Mouse (Mus musculus): ENCODE results near the gene Slc7a1. TPM values are rescaled to one million over a fixed set of nuclear protein-coding genes. Genes with fewer than 3 reads are reported as not detected.
A peak's percentile ranks its signal among the peaks of the same experiment; 100 is the strongest.
"Not testable (repeated sequence)": the region's sequence is repeated elsewhere in the genome, so short reads cannot be mapped to it uniquely, and the experiment has no call there.

The Slc7a1 gene
- polyA plus RNA-seq, 1 experiment from 2014 or later: 18.4 TPM

- Histone ChIP-seq H3K4me1 (no peaks in the 10 kb centered on the region; the same call in 1 of the 2 replicates), H3K4me3 (replicated peaks) (no peak overlapping the region), H3K36me3 (replicated peaks) (peaks cover 36% of the 10 kb centered on the region), H3K27ac (no peak overlapping the region), H3K9me3 (no peaks in the 10 kb centered on the region), H3K9ac (no peak overlapping the region), H3K27me3 (no peaks in the 10 kb centered on the region), H3K4me2 (no peak overlapping the region)
- ATAC-seq (ENCODE audit: low FRiP score): peak; percentile 84
- 39% methylated on average over 8 of the region's 8 CpGs for WGBS
Observed at GRCm38 (mm10) chr5:148332622-148332974, 67.1 kb downstream of the Slc7a1 start.

GRCm38 (mm10) chr5:148331926-148332621 is 67.6 kb downstream of the Slc7a1 start:
- ATAC-seq (ENCODE audit: low FRiP score): no peak; the same call in 1 of the 2 replicates

GRCm38 (mm10) chr5:148331229-148331776 is 68.4 kb downstream of the Slc7a1 start:
- Histone ChIP-seq H3K9me3 (no peaks in the 10 kb centered on the region), H3K27ac (no peak overlapping the region), H3K4me1 (no peaks in the 10 kb centered on the region; the same call in 1 of the 2 replicates), H3K27me3 (no peaks in the 10 kb centered on the region), H3K36me3 (replicated peaks) (peaks cover 34% of the 10 kb centered on the region), H3K4me2 (no peak overlapping the region), H3K9ac (no peak overlapping the region), H3K4me3 (replicated peaks) (no peak overlapping the region)
- no peak for ATAC-seq (ENCODE audit: low FRiP score)
- 86% methylated on average over 11 of the region's 11 CpGs for WGBS

More at GRCm38 (mm10) chr5:148331926-148332621, 67.6 kb downstream of the Slc7a1 start:
- Histone ChIP-seq H3K4me3 (replicated peaks) (no peak overlapping the region), H3K9me3 (no peaks in the 10 kb centered on the region), H3K4me2 (no peak overlapping the region), H3K9ac (no peak overlapping the region; the same call in 1 of the 2 replicates), H3K36me3 (replicated peaks) (peaks cover 36% of the 10 kb centered on the region), H3K27me3 (no peaks in the 10 kb centered on the region), H3K4me1 (no peaks in the 10 kb centered on the region; the same call in 1 of the 2 replicates), H3K27ac (no peak overlapping the region)
- 88% methylated on average over 18 of the region's 18 CpGs for WGBS

GRCm38 (mm10) chr5:148328982-148329381 is 70.7 kb downstream of the Slc7a1 start:
- H3K4me2 ChIP-seq: no peak overlapping the region
- H3K4me1 ChIP-seq: no peaks in the 10 kb centered on the region; the same call in 1 of the 2 replicates
- no peaks in the 10 kb centered on the region for H3K27me3 ChIP-seq
- H3K36me3 ChIP-seq (replicated peaks): peaks cover 21% of the 10 kb centered on the region
- no peak overlapping the region for H3K4me3 ChIP-seq (replicated peaks)
- no peak overlapping the region for H3K27ac ChIP-seq
- ATAC-seq (ENCODE audit: low FRiP score): no peak
- no peaks in the 10 kb centered on the region for H3K9me3 ChIP-seq
- WGBS: 83% methylated on average over 3 of the region's 3 CpGs
- H3K9ac ChIP-seq: no peak overlapping the region

DNA sequence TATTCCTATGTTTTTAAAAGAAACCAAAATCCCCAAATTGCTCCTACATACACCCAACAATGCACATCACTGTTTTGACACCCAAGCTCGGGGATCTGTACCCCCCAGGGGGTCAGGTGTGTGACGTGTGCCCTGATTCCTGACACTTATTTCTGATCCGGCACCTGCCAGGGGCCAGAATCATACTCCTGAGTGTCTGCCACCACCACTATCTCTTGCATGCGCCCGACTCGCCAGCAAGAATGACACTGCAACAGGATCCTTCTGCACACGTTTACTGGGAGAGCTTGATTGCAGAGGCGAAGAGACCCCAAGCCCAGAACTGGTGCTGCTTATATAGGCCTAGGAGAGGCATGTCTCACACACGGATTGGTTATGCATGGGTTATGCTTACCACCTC is 73.4 kb downstream of the Slc7a1 start:
- H3K27ac ChIP-seq; H3K9me3 ChIP-seq; H3K36me3 ChIP-seq (replicated peaks); H3K9ac ChIP-seq; H3K4me2 ChIP-seq; ATAC-seq (ENCODE audit: low FRiP score); H3K4me1 ChIP-seq; H3K27me3 ChIP-seq; H3K4me3 ChIP-seq (replicated peaks): not testable (repeated sequence)
- 93% methylated on average over 9 of the region's 9 CpGs for WGBS

DNA sequence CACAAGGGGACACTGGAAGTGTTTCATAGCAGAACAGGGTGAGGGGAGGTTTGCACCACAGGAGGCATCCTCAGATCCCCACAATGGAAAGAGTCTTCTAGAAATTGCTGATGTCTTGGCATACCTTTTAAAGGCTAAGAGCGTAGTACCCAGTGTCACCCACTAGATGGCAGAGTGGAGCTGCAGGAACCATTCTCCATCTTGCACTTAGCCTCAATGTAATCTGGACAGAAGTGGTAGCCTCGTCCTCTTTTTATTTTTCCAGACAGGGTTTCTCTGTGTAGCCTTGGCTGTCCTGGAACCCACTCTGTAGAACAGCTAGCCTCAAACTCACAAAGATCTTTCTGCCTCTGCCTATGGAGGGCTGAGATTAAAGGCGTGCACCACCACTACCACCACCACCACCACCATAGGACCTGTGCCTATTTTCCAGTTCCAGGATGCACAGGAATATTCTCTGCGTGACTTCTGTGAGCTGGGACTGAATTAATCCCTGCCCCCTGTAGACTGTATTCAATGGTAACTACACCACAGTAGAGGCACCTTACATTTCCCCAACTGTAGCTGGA is 74.3 kb downstream of the Slc7a1 start:
- 46% methylated on average over 4 of the region's 4 CpGs for WGBS
- Histone ChIP-seq H3K4me1 (no peaks in the 10 kb centered on the region), H3K9ac (no peak overlapping the region), H3K9me3 (no peaks in the 10 kb centered on the region), H3K27ac (no peak overlapping the region), H3K4me3 (replicated peaks) (no peak overlapping the region), H3K36me3 (replicated peaks) (no peaks in the 10 kb centered on the region), H3K4me2 (no peak overlapping the region), H3K27me3 (no peaks in the 10 kb centered on the region)
- ATAC-seq (ENCODE audit: low FRiP score): peak; percentile 36; the same call in 1 of the 2 replicates

GRCm38 (mm10) chr5:148314931-148315330 is 84.8 kb downstream of the Slc7a1 start:
- WGBS: 92% methylated on average over 5 of the region's 5 CpGs
- H3K9ac ChIP-seq: no peak overlapping the region
- H3K36me3 ChIP-seq (replicated peaks): no peaks in the 10 kb centered on the region
- H3K4me1 ChIP-seq: no peaks in the 10 kb centered on the region
- no peak for ATAC-seq (ENCODE audit: low FRiP score)
- no peak overlapping the region for H3K27ac ChIP-seq
- no peak overlapping the region for H3K4me2 ChIP-seq
- no peaks in the 10 kb centered on the region for H3K9me3 ChIP-seq
- H3K4me3 ChIP-seq (replicated peaks): no peak overlapping the region
- H3K27me3 ChIP-seq: no peaks in the 10 kb centered on the region

DNA sequence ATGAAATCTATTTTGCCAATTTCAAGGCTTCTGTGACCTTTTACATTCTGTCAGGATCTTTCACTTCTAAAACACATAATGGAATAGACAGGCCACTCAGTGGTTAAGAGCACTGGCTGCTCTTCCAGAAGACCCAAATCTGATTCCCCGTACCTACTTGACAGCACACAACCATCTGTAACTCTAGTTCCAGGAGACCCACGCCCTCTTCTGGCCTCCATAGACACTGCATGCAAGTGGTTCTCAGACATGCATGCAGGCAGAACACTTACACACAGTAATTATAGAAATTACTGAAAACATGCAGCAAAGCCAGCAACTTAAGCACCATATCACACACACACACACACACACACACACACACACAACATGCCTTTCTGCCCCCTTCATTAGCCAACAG is 87.3 kb downstream of the Slc7a1 start:
- Histone ChIP-seq H3K9me3 (no peaks in the 10 kb centered on the region), H3K36me3 (replicated peaks) (no peaks in the 10 kb centered on the region), H3K27ac (no peak overlapping the region), H3K4me1 (no peaks in the 10 kb centered on the region), H3K9ac (no peak overlapping the region), H3K27me3 (no peaks in the 10 kb centered on the region), H3K4me3 (replicated peaks) (no peak overlapping the region), H3K4me2 (no peak overlapping the region)
- ATAC-seq (ENCODE audit: low FRiP score): no peak
- WGBS: 69% methylated on average over 2 of the region's 2 CpGs

GRCm38 (mm10) chr5:148310790-148311189 is 88.9 kb downstream of the Slc7a1 start:
- no peak overlapping the region for H3K4me2 ChIP-seq
- H3K27ac ChIP-seq: no peak overlapping the region
- no peaks in the 10 kb centered on the region for H3K27me3 ChIP-seq
- H3K9ac ChIP-seq: no peak overlapping the region
- WGBS: 80% methylated on average over 10 of the region's 10 CpGs
- ATAC-seq (ENCODE audit: low FRiP score): no peak
- no peaks in the 10 kb centered on the region for H3K4me1 ChIP-seq
- H3K9me3 ChIP-seq: no peaks in the 10 kb centered on the region
- H3K36me3 ChIP-seq (replicated peaks): no peaks in the 10 kb centered on the region
- H3K4me3 ChIP-seq (replicated peaks): no peak overlapping the region

DNA sequence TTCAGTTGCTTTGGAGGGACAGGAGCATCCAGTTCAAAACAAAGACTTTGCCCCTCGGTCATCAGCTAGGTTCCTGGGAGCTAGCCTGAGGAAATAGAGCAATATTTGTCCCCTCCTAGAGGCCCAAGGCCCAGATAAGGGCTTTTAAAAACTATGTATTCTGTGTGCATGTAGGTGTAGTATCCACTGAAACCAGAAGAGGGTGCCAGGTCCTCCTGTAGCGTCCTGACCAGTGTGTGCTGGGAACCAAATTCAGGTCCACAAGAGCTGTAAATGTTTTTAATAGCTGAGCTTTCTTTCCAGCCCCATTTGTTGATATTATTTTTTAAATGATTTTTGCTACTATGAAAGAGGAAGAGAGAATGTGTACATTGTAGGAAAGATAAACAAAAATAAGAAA is 95.6 kb downstream of the Slc7a1 start:
- H3K36me3 ChIP-seq (replicated peaks): no peaks in the 10 kb centered on the region
- no peak overlapping the region for H3K27ac ChIP-seq
- H3K27me3 ChIP-seq: no peaks in the 10 kb centered on the region
- no peak overlapping the region for H3K4me2 ChIP-seq
- no peak for ATAC-seq (ENCODE audit: low FRiP score)
- no peaks in the 10 kb centered on the region for H3K9me3 ChIP-seq
- 88% methylated on average over 2 of the region's 2 CpGs for WGBS
- no peak overlapping the region for H3K9ac ChIP-seq
- H3K4me3 ChIP-seq (replicated peaks): no peak overlapping the region
- no peaks in the 10 kb centered on the region for H3K4me1 ChIP-seq

- H3K9ac ChIP-seq: no peak overlapping the region
- no peaks in the 10 kb centered on the region for H3K9me3 ChIP-seq
- 80% methylated on average over 11 of the region's 11 CpGs for WGBS
- H3K4me3 ChIP-seq (replicated peaks): no peak overlapping the region
- H3K4me2 ChIP-seq: no peak overlapping the region
- H3K27ac ChIP-seq: no peak overlapping the region
- no peaks in the 10 kb centered on the region for H3K27me3 ChIP-seq
- H3K36me3 ChIP-seq (replicated peaks): no peaks in the 10 kb centered on the region
- no peak for ATAC-seq (ENCODE audit: low FRiP score)
- no peaks in the 10 kb centered on the region for H3K4me1 ChIP-seq
Observed at GRCm38 (mm10) chr5:148302968-148303367, 96.7 kb downstream of the Slc7a1 start.

DNA sequence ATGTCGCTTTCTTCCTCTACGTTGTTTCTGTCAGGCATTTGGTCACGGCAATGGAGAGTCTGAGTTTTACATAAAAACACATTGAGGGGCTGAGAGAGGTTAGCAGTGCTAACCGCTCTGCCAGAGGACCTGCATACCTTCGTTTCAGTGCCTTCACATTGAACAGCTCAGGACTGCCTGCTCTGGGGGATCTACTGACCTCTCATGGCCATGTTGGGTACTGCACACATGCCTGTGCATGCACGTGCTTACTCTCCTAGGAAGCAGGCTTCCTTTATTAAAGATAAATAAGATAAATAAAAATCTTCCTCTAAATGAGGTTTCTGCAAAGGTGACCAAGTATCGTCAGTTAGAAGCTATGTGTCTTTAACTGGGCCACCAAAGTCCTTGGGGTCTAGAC is 106.4 kb downstream of the Slc7a1 start:
- Histone ChIP-seq H3K27me3 (no peaks in the 10 kb centered on the region), H3K9me3 (no peaks in the 10 kb centered on the region), H3K4me3 (replicated peaks) (no peak overlapping the region), H3K27ac (no peak overlapping the region), H3K4me1 (peaks cover 5% of the 10 kb centered on the region; the same call in 1 of the 2 replicates), H3K36me3 (replicated peaks) (no peaks in the 10 kb centered on the region), H3K9ac (no peak overlapping the region), H3K4me2 (no peak overlapping the region)
- 82% methylated on average over 7 of the region's 7 CpGs for WGBS
- no peak for ATAC-seq (ENCODE audit: low FRiP score)

- Histone ChIP-seq H3K9ac (no peak overlapping the region), H3K9me3 (no peaks in the 10 kb centered on the region), H3K4me3 (replicated peaks) (no peak overlapping the region), H3K4me1 (peaks cover 5% of the 10 kb centered on the region; the same call in 1 of the 2 replicates), H3K27ac (no peak overlapping the region), H3K4me2 (no peak overlapping the region), H3K27me3 (no peaks in the 10 kb centered on the region), H3K36me3 (replicated peaks) (no peaks in the 10 kb centered on the region)
- ATAC-seq (ENCODE audit: low FRiP score): no peak
- 84% methylated on average over 7 of the region's 7 CpGs for WGBS
Observed at GRCm38 (mm10) chr5:148292862-148293261, 106.8 kb downstream of the Slc7a1 start.
